Mouse (Mus musculus): ENCODE measurements at regions not wholly inside any gene's neighbourhood (a gene's known extent, or its start where the extent isn't known, plus 50 kb on each side); places are given as distances from the start of the nearest gene placed in this dataset.

GRCm38 (mm10) chr16:26171441-26171840 lies 65.9 kb upstream of the P3h2 start:
- in situ Hi-C loops (cut with MboI; ENCODE audit: low sequenced_read_pairs) = no loop called here

GRCm38 (mm10) chr16:26169382-26169781 lies 63.8 kb upstream of the P3h2 start:
- in situ Hi-C loops (cut with MboI; ENCODE audit: low sequenced_read_pairs) = no loop called here

- in situ Hi-C loops (cut with MboI; ENCODE audit: low sequenced_read_pairs) = no loop called here
Measured at GRCm38 (mm10) chr16:26168216-26168615, 62.6 kb upstream of the P3h2 start.

- in situ Hi-C loops (cut with MboI; ENCODE audit: low sequenced_read_pairs) = no loop called here
Measured at GRCm38 (mm10) chr16:26164066-26164465, 58.5 kb upstream of the P3h2 start.

GRCm38 (mm10) chr16:26163401-26163800 lies 57.8 kb upstream of the P3h2 start:
- in situ Hi-C loops (cut with MboI; ENCODE audit: low sequenced_read_pairs) = no loop called here

- in situ Hi-C loops (cut with MboI; ENCODE audit: low sequenced_read_pairs) = no loop called here
Measured at GRCm38 (mm10) chr16:26157606-26158005, 52.0 kb upstream of the P3h2 start.

Data from CH12F3 (cell line).